Mouse (Mus musculus): ENCODE data around the gene Ctdnep1. TPM values are rescaled to one million over a fixed set of nuclear protein-coding genes. Genes with fewer than 3 reads are reported as not detected.

Ctdnep1 gene
- polyA plus RNA-seq, 1 experiment from 2014 or later: 22.7 TPM

DNA sequence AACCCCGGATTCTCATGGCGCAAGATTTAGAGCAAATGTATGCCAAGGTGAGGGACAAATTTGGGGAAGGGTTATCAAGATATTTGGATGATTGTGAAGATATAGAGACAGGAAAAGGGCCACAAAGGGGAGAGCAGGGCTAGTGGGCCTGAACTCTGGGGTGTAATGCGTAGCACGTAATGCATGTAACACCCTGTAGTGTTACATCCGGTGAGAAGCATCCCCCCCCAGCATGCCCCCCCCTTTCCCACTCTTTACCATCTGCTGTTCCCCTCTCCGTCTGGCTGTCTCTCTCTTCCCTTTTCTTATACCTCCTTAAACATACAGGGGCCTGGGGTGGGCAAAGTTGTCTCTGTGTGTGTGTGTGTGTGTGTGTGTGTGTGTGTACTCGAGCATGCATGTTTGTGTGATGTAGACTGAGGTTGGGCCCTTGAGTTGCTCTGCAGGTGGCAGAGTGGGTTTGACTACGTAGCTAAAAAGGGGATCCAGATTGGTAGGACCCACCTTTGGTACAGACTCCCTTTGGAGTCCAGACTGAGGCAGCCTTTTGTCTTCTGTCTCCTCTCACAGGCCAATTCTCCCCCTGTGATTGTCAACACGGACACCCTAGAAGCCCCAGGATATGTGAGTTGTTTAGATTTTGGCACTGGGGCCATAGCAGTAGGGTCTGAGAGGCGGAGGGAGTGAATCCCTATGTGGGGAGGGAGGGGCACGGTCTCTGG is 49.0 kb downstream of the Ctdnep1 start:
- Histone ChIP-seq H3K27ac (peak overlapping the region; percentile 98), H3K4me1 (replicated peaks) (peaks cover 62% of the 10 kb centered on the region), H3K4me3 (peak overlapping the region; percentile 40), H3K9me3 (no peaks in the 10 kb centered on the region), H3K36me3 (peaks cover 41% of the 10 kb centered on the region), H3K9ac (peak overlapping the region; percentile 68), H3K4me2 (peak overlapping the region; percentile 56), H3K27me3 (no peaks in the 10 kb centered on the region)
- peak; percentile 52 for ATAC-seq (ENCODE audit: low FRiP score)
- WGBS: 17% methylated on average over 11 of the region's 11 CpGs

DNA sequence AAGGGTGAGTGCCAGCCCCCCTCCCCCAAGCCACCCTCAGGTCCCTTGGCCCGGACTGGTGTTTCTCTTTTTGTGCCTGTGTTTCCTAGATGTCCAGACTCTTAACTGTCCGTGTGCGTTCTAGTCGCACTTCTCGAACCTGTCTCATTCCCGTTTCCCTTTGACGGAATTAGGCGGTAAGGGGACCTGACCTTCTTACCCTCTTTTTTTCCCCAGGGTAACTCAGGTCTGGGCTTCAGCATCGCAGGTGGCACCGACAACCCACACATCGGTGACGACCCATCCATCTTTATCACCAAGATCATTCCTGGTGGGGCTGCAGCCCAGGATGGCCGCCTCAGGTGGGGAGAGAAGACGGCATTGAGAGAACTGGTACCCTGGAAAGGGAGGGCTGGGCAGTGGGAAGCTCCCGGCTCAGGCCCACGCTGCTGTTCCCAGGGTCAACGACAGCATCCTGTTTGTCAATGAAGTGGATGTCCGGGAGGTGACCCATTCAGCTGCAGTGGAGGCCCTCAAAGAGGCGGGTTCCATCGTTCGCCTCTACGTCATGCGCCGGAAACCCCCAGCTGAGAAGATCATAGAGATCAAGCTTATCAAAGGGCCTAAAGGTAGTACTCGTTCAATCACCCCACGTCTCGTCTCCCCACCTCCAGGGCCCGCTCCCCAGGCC is 49.8 kb downstream of the Ctdnep1 start:
- Histone ChIP-seq H3K27ac (peak overlapping the region; percentile 98), H3K4me1 (replicated peaks) (peaks cover 54% of the 10 kb centered on the region), H3K27me3 (no peaks in the 10 kb centered on the region), H3K9ac (peak overlapping the region; percentile 68), H3K4me2 (peak overlapping the region; percentile 56), H3K4me3 (peak overlapping the region; percentile 40), H3K36me3 (peaks cover 45% of the 10 kb centered on the region), H3K9me3 (no peaks in the 10 kb centered on the region)
- 90% methylated on average over 28 of the region's 28 CpGs for WGBS
- no peak for ATAC-seq (ENCODE audit: low FRiP score)

DNA sequence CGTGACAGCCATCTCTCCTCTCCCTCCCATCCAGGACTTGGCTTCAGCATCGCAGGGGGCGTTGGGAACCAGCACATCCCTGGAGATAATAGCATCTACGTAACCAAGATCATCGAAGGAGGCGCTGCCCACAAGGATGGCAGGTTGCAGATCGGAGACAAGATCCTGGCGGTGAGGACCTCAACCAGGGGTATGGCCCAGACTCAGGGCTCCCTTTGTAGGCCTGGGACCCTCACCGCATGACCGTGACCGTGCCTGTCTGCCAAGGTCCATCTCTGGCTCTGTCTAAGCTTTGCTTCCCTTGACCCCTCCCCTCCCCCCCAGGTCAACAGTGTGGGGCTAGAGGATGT is 50.3 kb downstream of the Ctdnep1 start:
- Histone ChIP-seq H3K27me3 (no peaks in the 10 kb centered on the region), H3K27ac (0 out of 2 replicates have a peak overlapping the region, but pooled peaks have one; percentile 98), H3K9ac (no peak overlapping the region), H3K4me1 (replicated peaks) (peaks cover 49% of the 10 kb centered on the region), H3K36me3 (peaks cover 49% of the 10 kb centered on the region), H3K4me2 (no peak overlapping the region), H3K4me3 (no peak overlapping the region), H3K9me3 (no peaks in the 10 kb centered on the region)
- WGBS: 95% methylated on average over 11 of the region's 11 CpGs
- ATAC-seq (ENCODE audit: low FRiP score): no peak

DNA sequence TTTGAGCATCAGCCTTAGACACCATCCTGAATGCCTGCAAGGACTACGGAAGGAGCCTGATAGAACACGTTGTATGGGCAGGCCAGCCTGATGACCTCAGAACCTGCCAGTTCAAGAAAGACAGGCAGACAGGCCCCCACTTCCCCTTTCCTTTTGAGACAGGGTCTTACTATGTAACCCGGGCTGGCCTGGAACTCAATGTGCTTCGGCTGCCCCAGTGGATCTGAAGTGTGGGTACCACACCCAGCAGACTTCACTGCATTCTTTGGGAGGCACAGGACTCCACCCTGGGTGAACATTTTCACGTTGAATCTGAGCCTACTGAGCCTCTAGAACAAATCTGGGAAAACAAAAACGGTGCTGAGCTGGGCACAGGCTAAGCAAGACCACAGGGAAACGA is 57.2 kb downstream of the Ctdnep1 start:
- H3K36me3 ChIP-seq: peaks cover 82% of the 10 kb centered on the region
- H3K9ac ChIP-seq: no peak overlapping the region
- H3K4me2 ChIP-seq: no peak overlapping the region
- H3K4me1 ChIP-seq (replicated peaks): no peaks in the 10 kb centered on the region
- no peak overlapping the region for H3K27ac ChIP-seq
- no peaks in the 10 kb centered on the region for H3K27me3 ChIP-seq
- no peaks in the 10 kb centered on the region for H3K9me3 ChIP-seq
- WGBS: 86% methylated on average over 7 of the region's 7 CpGs
- no peak overlapping the region for H3K4me3 ChIP-seq
- no peak for ATAC-seq (ENCODE audit: low FRiP score)

DNA sequence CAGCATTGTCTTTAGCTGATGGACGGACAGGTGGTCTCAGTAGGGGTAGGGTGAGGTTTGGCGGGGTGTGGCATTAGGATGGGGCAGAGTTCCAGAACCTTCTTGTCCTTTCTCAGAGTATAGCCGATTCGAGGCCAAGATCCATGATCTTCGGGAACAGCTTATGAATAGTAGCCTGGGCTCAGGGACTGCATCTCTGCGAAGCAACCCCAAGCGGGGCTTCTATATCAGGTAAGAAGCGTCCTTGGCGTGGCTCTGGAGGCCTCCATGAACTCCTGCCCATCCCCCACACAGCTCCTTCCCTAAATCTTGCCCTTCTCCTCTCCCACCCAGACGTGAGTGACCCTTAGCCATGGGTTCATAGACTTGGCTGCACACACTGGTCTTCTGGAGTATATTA is 58.7 kb downstream of the Ctdnep1 start:
- no peak overlapping the region for H3K4me2 ChIP-seq
- H3K27me3 ChIP-seq: no peaks in the 10 kb centered on the region
- H3K9me3 ChIP-seq: no peaks in the 10 kb centered on the region
- no peaks in the 10 kb centered on the region for H3K4me1 ChIP-seq (replicated peaks)
- H3K27ac ChIP-seq: no peak overlapping the region
- no peak overlapping the region for H3K4me3 ChIP-seq
- WGBS: 93% methylated on average over 10 of the region's 10 CpGs
- H3K36me3 ChIP-seq: peaks cover 85% of the 10 kb centered on the region
- no peak overlapping the region for H3K9ac ChIP-seq
- no peak for ATAC-seq (ENCODE audit: low FRiP score)

DNA sequence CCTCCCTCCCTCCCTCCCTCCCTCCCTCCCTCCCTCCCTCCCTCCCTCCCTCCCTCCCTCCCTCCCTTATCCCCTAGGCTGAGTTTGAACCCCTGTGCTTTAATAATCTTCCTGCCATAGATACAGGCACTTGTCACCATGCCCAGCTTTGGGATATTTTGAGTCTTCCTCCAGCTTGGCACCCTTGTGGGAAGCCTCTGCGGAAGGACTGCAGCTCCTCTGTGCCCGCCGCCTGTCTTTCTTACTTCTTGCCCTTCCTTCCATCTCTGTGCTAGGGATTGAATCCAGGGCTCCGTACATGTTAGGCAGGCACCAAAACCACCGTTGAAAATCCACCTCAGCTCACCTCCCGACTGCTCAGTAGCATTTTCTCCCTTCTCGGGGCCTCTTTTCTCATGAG is 59.2 kb downstream of the Ctdnep1 start:
- peaks cover 85% of the 10 kb centered on the region for H3K36me3 ChIP-seq
- H3K27ac ChIP-seq: no peak overlapping the region
- H3K9ac ChIP-seq: no peak overlapping the region; the same call in 1 of the 2 replicates
- H3K4me2 ChIP-seq: no peak overlapping the region
- no peaks in the 10 kb centered on the region for H3K27me3 ChIP-seq
- 93% methylated on average over 7 of the region's 7 CpGs for WGBS
- H3K4me3 ChIP-seq: no peak overlapping the region
- no peaks in the 10 kb centered on the region for H3K4me1 ChIP-seq (replicated peaks)
- H3K9me3 ChIP-seq: no peaks in the 10 kb centered on the region
- ATAC-seq (ENCODE audit: low FRiP score): no peak

MicroRNAs within 50 kb of the gene (microRNA counts, 519-probe panel; counts per million panel counts)
- microRNA mmu-miR-324-3p (51.3 counts per million), microRNA mmu-miR-324-5p (3,897 counts per million, percentile 59 among the panel's probes with 10 or more counts)

Small RNAs within 50 kb of the gene (microRNA-seq; reads per million reads assigned to microRNA genes)
- not detected for gene Gm44349
- gene Mir324: 3,397 reads per million, percentile 86 among the genes with 10 or more reads in this experiment

Other genes starting within 250 kb of the Ctdnep1 start
- 18.8 and 20.4 TPM in 2 replicates for gene Polr2a, start 222.5 kb upstream of the Ctdnep1 start, polyA plus RNA-seq (2015; fragmentation: Nextera tagmentation; extraction: Ambion mirVana)
- 0.35 and 0.87 TPM in 2 replicates for gene Slc35g3, start 219.2 kb upstream of the Ctdnep1 start, polyA plus RNA-seq (2015; fragmentation: Nextera tagmentation; extraction: Ambion mirVana)
- gene Zbtb4, start 215.2 kb upstream of the Ctdnep1 start, polyA plus RNA-seq (2015; fragmentation: Nextera tagmentation; extraction: Ambion mirVana): 3.2 TPM in 2 replicates
- 1.5 and 2.6 TPM in 2 replicates for gene Chrnb1, start 185.2 kb upstream of the Ctdnep1 start, polyA plus RNA-seq (2015; fragmentation: Nextera tagmentation; extraction: Ambion mirVana)
- gene Fgf11, start 179.3 kb upstream of the Ctdnep1 start, polyA plus RNA-seq (2015; fragmentation: Nextera tagmentation; extraction: Ambion mirVana): 4.8 and 5.5 TPM in 2 replicates
- gene Tmem102, start 175.5 kb upstream of the Ctdnep1 start, polyA plus RNA-seq (2015; fragmentation: Nextera tagmentation; extraction: Ambion mirVana): 1.1 TPM in 2 replicates
- not detected in 2 replicates for gene Gm39566, start 165.9 kb upstream of the Ctdnep1 start, polyA plus RNA-seq (2015; fragmentation: Nextera tagmentation; extraction: Ambion mirVana)
- 0.10 TPM in 1 of 2 replicates, not detected in the other for gene Spem2, start 162.7 kb upstream of the Ctdnep1 start, polyA plus RNA-seq (2015; fragmentation: Nextera tagmentation; extraction: Ambion mirVana)
- 0.70 and 0.81 TPM in 2 replicates for gene Spem1, start 159.0 kb upstream of the Ctdnep1 start, polyA plus RNA-seq (2015; fragmentation: Nextera tagmentation; extraction: Ambion mirVana)
- 21.4 and 22.0 TPM in 2 replicates for gene Nlgn2, start 143.4 kb upstream of the Ctdnep1 start, polyA plus RNA-seq (2015; fragmentation: Nextera tagmentation; extraction: Ambion mirVana)
- 368 and 374 TPM in 2 replicates for gene Tmem256, start 142.6 kb upstream of the Ctdnep1 start, polyA plus RNA-seq (2015; fragmentation: Nextera tagmentation; extraction: Ambion mirVana)
- 51.7 and 53.7 TPM in 2 replicates for gene Plscr3, start 134.8 kb upstream of the Ctdnep1 start, polyA plus RNA-seq (2015; fragmentation: Nextera tagmentation; extraction: Ambion mirVana)
- gene Tnk1, start 122.4 kb upstream of the Ctdnep1 start, polyA plus RNA-seq (2015; fragmentation: Nextera tagmentation; extraction: Ambion mirVana): 0.13 and 0.23 TPM in 2 replicates
- not detected in 2 replicates for gene Tmem95, start 103.1 kb upstream of the Ctdnep1 start, polyA plus RNA-seq (2015; fragmentation: Nextera tagmentation; extraction: Ambion mirVana)
- gene Kctd11, start 99.8 kb upstream of the Ctdnep1 start, polyA plus RNA-seq (2015; fragmentation: Nextera tagmentation; extraction: Ambion mirVana): 2.0 and 2.5 TPM in 2 replicates
- 0.17 and 0.52 TPM in 2 replicates for gene Acap1, start 85.6 kb upstream of the Ctdnep1 start, polyA plus RNA-seq (2015; fragmentation: Nextera tagmentation; extraction: Ambion mirVana)
- 10.3 and 11.7 TPM in 2 replicates for gene 2810408A11Rik, start 80.2 kb upstream of the Ctdnep1 start, polyA plus RNA-seq (2015; fragmentation: Nextera tagmentation; extraction: Ambion mirVana)
- 18.8 and 22.6 TPM in 2 replicates for gene Neurl4, start 80.1 kb upstream of the Ctdnep1 start, polyA plus RNA-seq (2015; fragmentation: Nextera tagmentation; extraction: Ambion mirVana)
- gene Gps2, start 67.3 kb upstream of the Ctdnep1 start, polyA plus RNA-seq (2015; fragmentation: Nextera tagmentation; extraction: Ambion mirVana): 72.4 and 77.3 TPM in 2 replicates
- gene Eif5a, start 59.2 kb upstream of the Ctdnep1 start, polyA plus RNA-seq (2015; fragmentation: Nextera tagmentation; extraction: Ambion mirVana): 1,129 and 1,134 TPM in 2 replicates
- 4.0 and 7.1 TPM in 2 replicates for gene Ybx2, start 45.4 kb upstream of the Ctdnep1 start, polyA plus RNA-seq (2015; fragmentation: Nextera tagmentation; extraction: Ambion mirVana)
- 3.9 and 4.0 TPM in 2 replicates for gene Slc2a4, start 33.0 kb upstream of the Ctdnep1 start, polyA plus RNA-seq (2015; fragmentation: Nextera tagmentation; extraction: Ambion mirVana)
- 0.38 and 0.87 TPM in 2 replicates for gene Cldn7, start 16.4 kb upstream of the Ctdnep1 start, polyA plus RNA-seq (2015; fragmentation: Nextera tagmentation; extraction: Ambion mirVana)
- gene Elp5, start 1.4 kb downstream of the Ctdnep1 start, polyA plus RNA-seq (2015; fragmentation: Nextera tagmentation; extraction: Ambion mirVana): 149 and 154 TPM in 2 replicates
- gene Gabarap, start 10.0 kb downstream of the Ctdnep1 start, polyA plus RNA-seq (2015; fragmentation: Nextera tagmentation; extraction: Ambion mirVana): 670 and 709 TPM in 2 replicates
- gene Phf23, start 14.6 kb downstream of the Ctdnep1 start, polyA plus RNA-seq (2015; fragmentation: Nextera tagmentation; extraction: Ambion mirVana): 72.9 and 74.8 TPM in 2 replicates
- 26.8 and 28.6 TPM in 2 replicates for gene Dvl2, start 19.4 kb downstream of the Ctdnep1 start, polyA plus RNA-seq (2015; fragmentation: Nextera tagmentation; extraction: Ambion mirVana)
- gene Acadvl, start 34.3 kb downstream of the Ctdnep1 start, polyA plus RNA-seq (2015; fragmentation: Nextera tagmentation; extraction: Ambion mirVana): 56.9 and 59.4 TPM in 2 replicates
- gene Dlg4, start 35.8 kb downstream of the Ctdnep1 start, polyA plus RNA-seq (2015; fragmentation: Nextera tagmentation; extraction: Ambion mirVana): 28.1 TPM in 2 replicates
- gene Asgr1, start 72.9 kb downstream of the Ctdnep1 start, polyA plus RNA-seq (2015; fragmentation: Nextera tagmentation; extraction: Ambion mirVana): 1.5 and 1.7 TPM in 2 replicates
- not detected in 2 replicates for gene Asgr2, start 111.5 kb downstream of the Ctdnep1 start, polyA plus RNA-seq (2015; fragmentation: Nextera tagmentation; extraction: Ambion mirVana)
- gene Mgl2, start 149.2 kb downstream of the Ctdnep1 start, polyA plus RNA-seq (2015; fragmentation: Nextera tagmentation; extraction: Ambion mirVana): 0.88 and 0.95 TPM in 2 replicates
- gene Clec10a, start 175.0 kb downstream of the Ctdnep1 start, polyA plus RNA-seq (2015; fragmentation: Nextera tagmentation; extraction: Ambion mirVana): 0.47 and 1.3 TPM in 2 replicates
- gene Slc16a11, start 231.6 kb downstream of the Ctdnep1 start, polyA plus RNA-seq (2015; fragmentation: Nextera tagmentation; extraction: Ambion mirVana): 3.1 and 4.6 TPM in 2 replicates
- gene Slc16a13, start 239.9 kb downstream of the Ctdnep1 start, polyA plus RNA-seq (2015; fragmentation: Nextera tagmentation; extraction: Ambion mirVana): 16.1 and 18.1 TPM in 2 replicates
- gene Bcl6b, start 248.6 kb downstream of the Ctdnep1 start, polyA plus RNA-seq (2015; fragmentation: Nextera tagmentation; extraction: Ambion mirVana): 5.0 and 5.5 TPM in 2 replicates

All from hindbrain, embryonic 13.5 days (tissue).